Comparison of ENCODE assay signal across 7 mouse cellular contexts in genomic region chr2:28446181-28446514, GRCm38 (mm10). TPM values are rescaled to one million over a fixed set of nuclear protein-coding genes. Genes with fewer than 3 reads are reported as not detected.
DNase-seq lines count a peak whose midpoint lies in the region; ATAC-seq and TF ChIP-seq lines count a peak whose summit lies in the region.

No protein-coding gene starts in this region.

- peak overlapping the region; percentile 63; the same call in 1 of the 2 replicates for H3K27ac ChIP-seq in kidney, postnatal 0 days
- peak overlapping the region; percentile 79 for H3K27ac ChIP-seq in embryonic facial prominence, embryonic 13.5 days
- H3K27ac ChIP-seq in hindbrain, embryonic 15.5 days (replicated peaks) = peak overlapping the region; percentile 90
- peak overlapping the region; percentile 92 for H3K27ac ChIP-seq in midbrain, embryonic 16.5 days (ENCODE audit: low read length)

- peak overlapping the region; percentile 72 for H3K4me3 ChIP-seq in kidney, postnatal 0 days (replicated peaks; ENCODE audit: low read depth, low read length)
- peak overlapping the region; percentile 79 for H3K4me3 ChIP-seq in embryonic facial prominence, embryonic 13.5 days
- H3K4me3 ChIP-seq in hindbrain, embryonic 15.5 days = peak overlapping the region; percentile 66
- peak overlapping the region; percentile 83 for H3K4me3 ChIP-seq in midbrain, embryonic 16.5 days (ENCODE audit: low read depth, low read length)

- intact Hi-C loops in left cerebral cortex, postnatal 4 days (cut with DNase I) = loop anchor here (10.0 kb wide), 1 partner anchor 901 kb away; no protein-coding TSS in a partner anchor

- no peaks in the 10 kb centered on the region for H3K4me1 ChIP-seq in kidney, postnatal 0 days (replicated peaks; ENCODE audit: insufficient read depth, low read length)
- peaks cover 21% of the 10 kb centered on the region for H3K4me1 ChIP-seq in embryonic facial prominence, embryonic 13.5 days
- peaks cover 23% of the 10 kb centered on the region for H3K4me1 ChIP-seq in hindbrain, embryonic 15.5 days (replicated peaks)
- peaks cover 16% of the 10 kb centered on the region for H3K4me1 ChIP-seq in midbrain, embryonic 16.5 days (ENCODE audit: control insufficient read depth, insufficient read depth, low read length)

- DNase-seq in kidney, postnatal 0 days (ENCODE audit: low spot score) = no peak
- no peak for DNase-seq in kidney, adult 9 months
- no peak for DNase-seq in right cerebral cortex, postnatal 4 days
- no peak for DNase-seq in left cerebral cortex, postnatal 4 days

- TF ChIP-seq CTCF in kidney, postnatal 0 days (IDR thresholded peaks at IDR 0.05; ENCODE audit: low read depth) = no peak

- no peak for ATAC-seq in kidney, postnatal 0 days (replicated peaks; ENCODE audit: low FRiP score, low read depth)
- ATAC-seq in embryonic facial prominence, embryonic 13.5 days (ENCODE audit: insufficient number of reproducible peaks, insufficient read depth, low FRiP score, low TSS enrichment, low read depth) = no peak
- ATAC-seq in hindbrain, embryonic 15.5 days (ENCODE audit: low FRiP score, low read depth) = peak; percentile 53
- peak; percentile 25 for ATAC-seq in midbrain, embryonic 16.5 days

- no peaks in the 10 kb centered on the region for H3K9me3 ChIP-seq in kidney, postnatal 0 days (replicated peaks; ENCODE audit: low read length)
- H3K9me3 ChIP-seq in embryonic facial prominence, embryonic 13.5 days = no peaks in the 10 kb centered on the region
- no peaks in the 10 kb centered on the region for H3K9me3 ChIP-seq in hindbrain, embryonic 15.5 days
- no peaks in the 10 kb centered on the region for H3K9me3 ChIP-seq in midbrain, embryonic 16.5 days (replicated peaks; ENCODE audit: control insufficient read depth, low read length, poor library complexity, severe bottlenecking)

- H3K36me3 ChIP-seq in kidney, postnatal 0 days (ENCODE audit: insufficient read depth, low read length) = peaks cover 6% of the 10 kb centered on the region; the same call in 1 of the 2 replicates
- peaks cover 20% of the 10 kb centered on the region for H3K36me3 ChIP-seq in embryonic facial prominence, embryonic 13.5 days
- peaks cover 13% of the 10 kb centered on the region for H3K36me3 ChIP-seq in hindbrain, embryonic 15.5 days
- H3K36me3 ChIP-seq in midbrain, embryonic 16.5 days (ENCODE audit: control insufficient read depth, insufficient read depth, low read length) = peaks cover 3% of the 10 kb centered on the region; the same call in 1 of the 2 replicates

- H3K4me2 ChIP-seq in kidney, postnatal 0 days (ENCODE audit: low read length) = peak overlapping the region; percentile 96
- H3K4me2 ChIP-seq in embryonic facial prominence, embryonic 13.5 days = peak overlapping the region; percentile 91
- peak overlapping the region; percentile 94 for H3K4me2 ChIP-seq in hindbrain, embryonic 15.5 days
- H3K4me2 ChIP-seq in midbrain, embryonic 16.5 days (ENCODE audit: low read length) = peak overlapping the region; percentile 84

- WGBS in kidney, postnatal 0 days = 12% methylated on average over 5 of the region's 5 CpGs
- 9% methylated on average over 5 of the region's 5 CpGs for WGBS in embryonic facial prominence, embryonic 13.5 days
- WGBS in hindbrain, embryonic 15.5 days = 3% methylated on average over 5 of the region's 5 CpGs
- 3% methylated on average over 5 of the region's 5 CpGs for WGBS in midbrain, embryonic 16.5 days

- peak overlapping the region; percentile 75 for H3K9ac ChIP-seq in kidney, postnatal 0 days (ENCODE audit: low read depth, low read length)
- H3K9ac ChIP-seq in embryonic facial prominence, embryonic 13.5 days = peak overlapping the region; percentile 87
- H3K9ac ChIP-seq in hindbrain, embryonic 15.5 days = peak overlapping the region; percentile 79
- H3K9ac ChIP-seq in midbrain, embryonic 16.5 days (ENCODE audit: low read depth, low read length) = peak overlapping the region; percentile 96

- H3K27me3 ChIP-seq in kidney, postnatal 0 days (ENCODE audit: insufficient read depth, low read length) = no peaks in the 10 kb centered on the region
- peaks cover 8% of the 10 kb centered on the region; the same call in 1 of the 2 replicates for H3K27me3 ChIP-seq in embryonic facial prominence, embryonic 13.5 days
- H3K27me3 ChIP-seq in hindbrain, embryonic 15.5 days = no peaks in the 10 kb centered on the region
- no peaks in the 10 kb centered on the region for H3K27me3 ChIP-seq in midbrain, embryonic 16.5 days (ENCODE audit: control insufficient read depth, insufficient read depth, low read depth, low read length)

RNA-seq across cellular contexts. Expression of gene Ppp1r26, which starts 0.5 kb away (rescaled TPM):
- 2.4 and 2.8 TPM in 2 replicates for polyA plus RNA-seq in kidney, postnatal 0 days (2015; fragmentation: Nextera tagmentation; extraction: Ambion mirVana)
- 7.5 TPM in 2 replicates for polyA plus RNA-seq in embryonic facial prominence, embryonic 13.5 days (2015; fragmentation: Nextera tagmentation; extraction: Ambion mirVana)
- polyA plus RNA-seq in hindbrain, embryonic 15.5 days (2015; fragmentation: Nextera tagmentation; extraction: Ambion mirVana) = 16.3 and 17.4 TPM in 2 replicates
- polyA plus RNA-seq in midbrain, embryonic 16.5 days (2015; fragmentation: Nextera tagmentation; extraction: Ambion mirVana) = 19.8 and 22.7 TPM in 2 replicates
- total RNA-seq in left cerebral cortex, postnatal 4 days (2021) = 10 to 100 TPM; 35.8 to 36.2 TPM

RNA-seq across cellular contexts. Expression of gene 1700007K13Rik, which starts 20.0 kb away (rescaled TPM):
- 0.22 and 0.49 TPM in 2 replicates for polyA plus RNA-seq in kidney, postnatal 0 days (2015; fragmentation: Nextera tagmentation; extraction: Ambion mirVana)
- polyA plus RNA-seq in embryonic facial prominence, embryonic 13.5 days (2015; fragmentation: Nextera tagmentation; extraction: Ambion mirVana) = 0.91 and 1.7 TPM in 2 replicates
- 2.8 and 3.6 TPM in 2 replicates for polyA plus RNA-seq in hindbrain, embryonic 15.5 days (2015; fragmentation: Nextera tagmentation; extraction: Ambion mirVana)
- polyA plus RNA-seq in midbrain, embryonic 16.5 days (2015; fragmentation: Nextera tagmentation; extraction: Ambion mirVana) = 3.5 and 4.1 TPM in 2 replicates
- total RNA-seq in left cerebral cortex, postnatal 4 days (2021) = 1 to 10 TPM; 2.1 to 2.6 TPM

RNA-seq across cellular contexts. Expression of gene Mrps2, which starts 21.7 kb away (rescaled TPM):
- polyA plus RNA-seq in kidney, postnatal 0 days (2015; fragmentation: Nextera tagmentation; extraction: Ambion mirVana) = 51.9 and 54.1 TPM in 2 replicates
- 57.4 and 61.5 TPM in 2 replicates for polyA plus RNA-seq in embryonic facial prominence, embryonic 13.5 days (2015; fragmentation: Nextera tagmentation; extraction: Ambion mirVana)
- polyA plus RNA-seq in hindbrain, embryonic 15.5 days (2015; fragmentation: Nextera tagmentation; extraction: Ambion mirVana) = 49.2 and 51.0 TPM in 2 replicates
- polyA plus RNA-seq in midbrain, embryonic 16.5 days (2015; fragmentation: Nextera tagmentation; extraction: Ambion mirVana) = 45.7 and 47.8 TPM in 2 replicates
- total RNA-seq in left cerebral cortex, postnatal 4 days (2021) = 10 to 100 TPM; 38.5 to 39.2 TPM

RNA-seq across cellular contexts. Expression of gene Gbgt1, which starts 50.5 kb away (rescaled TPM):
- 2.4 and 3.8 TPM in 2 replicates for polyA plus RNA-seq in kidney, postnatal 0 days (2015; fragmentation: Nextera tagmentation; extraction: Ambion mirVana)
- polyA plus RNA-seq in embryonic facial prominence, embryonic 13.5 days (2015; fragmentation: Nextera tagmentation; extraction: Ambion mirVana) = 0.35 and 0.58 TPM in 2 replicates
- 1.1 and 2.2 TPM in 2 replicates for polyA plus RNA-seq in hindbrain, embryonic 15.5 days (2015; fragmentation: Nextera tagmentation; extraction: Ambion mirVana)
- polyA plus RNA-seq in midbrain, embryonic 16.5 days (2015; fragmentation: Nextera tagmentation; extraction: Ambion mirVana) = 1.1 and 1.2 TPM in 2 replicates
- 1 to 10 TPM; 2.5 to 2.6 TPM for total RNA-seq in left cerebral cortex, postnatal 4 days (2021)

RNA-seq across cellular contexts. Expression of gene Gm10134, which starts 59.7 kb away (rescaled TPM):
- 10.2 and 11.1 TPM in 2 replicates for polyA plus RNA-seq in kidney, postnatal 0 days (2015; fragmentation: Nextera tagmentation; extraction: Ambion mirVana)
- 1.4 TPM in 1 of 2 replicates, not detected in the other for polyA plus RNA-seq in embryonic facial prominence, embryonic 13.5 days (2015; fragmentation: Nextera tagmentation; extraction: Ambion mirVana)
- 2.6 and 2.7 TPM in 2 replicates for polyA plus RNA-seq in hindbrain, embryonic 15.5 days (2015; fragmentation: Nextera tagmentation; extraction: Ambion mirVana)
- polyA plus RNA-seq in midbrain, embryonic 16.5 days (2015; fragmentation: Nextera tagmentation; extraction: Ambion mirVana) = 2.3 and 3.6 TPM in 2 replicates
- not detected for total RNA-seq in left cerebral cortex, postnatal 4 days (2021)

Comparison
In these comparisons a context has a peak if more than half of its experiments do, and no peak if none do; other contexts are left out.
1. ATAC-seq: peak in hindbrain, embryonic 15.5 days (single experiment) and midbrain, embryonic 16.5 days (single experiment); none in kidney, postnatal 0 days (single experiment) and embryonic facial prominence, embryonic 13.5 days (single experiment).
2. Peak in every context shown above with its lines, with median percentiles within 50 percentile points of each other: H3K27ac ChIP-seq, H3K4me2 ChIP-seq, H3K4me3 ChIP-seq and H3K9ac ChIP-seq.